In the genomic region with DNA sequence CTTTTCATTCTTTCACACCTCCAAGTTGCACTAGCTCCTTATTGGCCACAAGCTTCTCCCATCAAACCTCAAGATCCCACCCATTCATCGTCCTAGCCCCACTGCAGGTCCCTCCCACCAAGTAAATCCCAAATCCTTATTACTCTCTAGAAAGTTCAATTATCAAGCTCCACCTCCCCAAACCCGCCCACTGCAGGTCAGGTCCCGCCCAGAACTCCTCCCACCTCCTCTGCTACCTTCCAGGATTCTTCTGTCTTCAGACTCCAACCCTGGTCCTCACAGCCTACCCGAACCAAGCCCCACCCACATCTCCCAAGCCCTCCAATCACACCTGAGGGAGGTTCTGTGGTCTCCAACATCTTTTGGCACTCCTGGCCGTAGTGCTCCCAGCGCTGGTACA, we compare ENCODE assay signal across 8 mouse cellular contexts. TPM values are rescaled to one million over a fixed set of nuclear protein-coding genes. Genes with fewer than 3 reads are reported as not detected.
DNase-seq lines count a peak whose midpoint lies in the region; ATAC-seq and TF ChIP-seq lines count a peak whose summit lies in the region.

No protein-coding gene starts in this region.

- no peak overlapping the region for H3K4me3 ChIP-seq in kidney, adult 2 months (ENCODE audit: insufficient read depth, low read depth, low read length)
- H3K4me3 ChIP-seq in forebrain, postnatal 0 days (ENCODE audit: low read depth, low read length) = no peak overlapping the region
- H3K4me3 ChIP-seq in limb, embryonic 14.5 days (replicated peaks; ENCODE audit: low read length) = peak overlapping the region; percentile 14
- peak overlapping the region; percentile 4 for H3K4me3 ChIP-seq in stomach, embryonic 16.5 days (replicated peaks; ENCODE audit: low read length)

- H3K9ac ChIP-seq in forebrain, postnatal 0 days = no peak overlapping the region
- H3K9ac ChIP-seq in limb, embryonic 14.5 days (ENCODE audit: low read depth, low read length, severe bottlenecking) = no peak overlapping the region
- no peak overlapping the region for H3K9ac ChIP-seq in stomach, embryonic 16.5 days (ENCODE audit: low read length)

- H3K27ac ChIP-seq in kidney, adult 2 months (ENCODE audit: insufficient read depth, low read depth, low read length) = no peak overlapping the region
- no peak overlapping the region for H3K27ac ChIP-seq in forebrain, postnatal 0 days (ENCODE audit: low read depth, low read length)
- no peak overlapping the region for H3K27ac ChIP-seq in limb, embryonic 14.5 days (replicated peaks; ENCODE audit: low read depth, low read length)
- H3K27ac ChIP-seq in stomach, embryonic 16.5 days (ENCODE audit: low read length) = no peak overlapping the region

- peak overlapping the region; percentile 37 for H3K4me2 ChIP-seq in forebrain, postnatal 0 days (ENCODE audit: low read depth)
- H3K4me2 ChIP-seq in limb, embryonic 14.5 days (replicated peaks; ENCODE audit: low read depth, low read length, severe bottlenecking) = peak overlapping the region; percentile 37
- H3K4me2 ChIP-seq in stomach, embryonic 16.5 days (ENCODE audit: low read depth, low read length) = peak overlapping the region; percentile 45

- no peaks in the 10 kb centered on the region for H3K4me1 ChIP-seq in kidney, adult 2 months (ENCODE audit: control insufficient read depth, insufficient read depth, low read length)
- 0 out of 2 replicates have a peak, but pooled peaks cover 14% of the 10 kb centered on the region for H3K4me1 ChIP-seq in forebrain, postnatal 0 days (ENCODE audit: insufficient read depth)
- peaks cover 19% of the 10 kb centered on the region; the same call in 1 of the 2 replicates for H3K4me1 ChIP-seq in limb, embryonic 14.5 days (ENCODE audit: control insufficient read depth, insufficient read depth, low read length)
- H3K4me1 ChIP-seq in stomach, embryonic 16.5 days (ENCODE audit: control insufficient read depth, insufficient read depth, low read length) = peaks cover 37% of the 10 kb centered on the region

- H3K27me3 ChIP-seq in kidney, adult 2 months (replicated peaks; ENCODE audit: control insufficient read depth, insufficient read depth, low read length) = no peaks in the 10 kb centered on the region
- H3K27me3 ChIP-seq in forebrain, postnatal 0 days (ENCODE audit: insufficient read depth, low read length) = no peaks in the 10 kb centered on the region
- H3K27me3 ChIP-seq in limb, embryonic 14.5 days (ENCODE audit: control insufficient read depth, insufficient read depth, low read length) = peaks cover 21% of the 10 kb centered on the region
- no peaks in the 10 kb centered on the region; the same call in 1 of the 2 replicates for H3K27me3 ChIP-seq in stomach, embryonic 16.5 days (ENCODE audit: control insufficient read depth, insufficient read depth, low read length)

- no peaks in the 10 kb centered on the region for H3K36me3 ChIP-seq in kidney, adult 2 months (ENCODE audit: control insufficient read depth, insufficient read depth, low read length)
- no peaks in the 10 kb centered on the region for H3K36me3 ChIP-seq in forebrain, postnatal 0 days (ENCODE audit: insufficient read depth)
- H3K36me3 ChIP-seq in limb, embryonic 14.5 days (ENCODE audit: control insufficient read depth, insufficient read depth, low read length) = no peaks in the 10 kb centered on the region
- H3K36me3 ChIP-seq in stomach, embryonic 16.5 days (ENCODE audit: control insufficient read depth, insufficient read depth, low read length) = no peaks in the 10 kb centered on the region

- peak; percentile 46 for DNase-seq in kidney, adult 2 months
- DNase-seq in kidney, adult 8-10 months = no peak
- DNase-seq in forebrain, postnatal 0 days = no peak
- peak; percentile 49 for DNase-seq in limb, embryonic 14.5 days (ENCODE audit: low spot score)
- no peak for DNase-seq in frontal cortex, adult 2 months (ENCODE audit: extremely low spot score in 1 of 2, low spot score in 1 of 2)
- DNase-seq in T-cell, adult 2 months (ENCODE audit: low spot score) = no peak

- TF ChIP-seq CTCF in kidney, adult 2 months (conservative IDR thresholded peaks at IDR 0.05; ENCODE audit: insufficient read depth, insufficient read length, low read depth, low read length) = no peak
- TF ChIP-seq CTCF in forebrain, postnatal 0 days (IDR thresholded peaks at IDR 0.05; ENCODE audit: low read depth) = no peak

- no peaks in the 10 kb centered on the region for H3K9me3 ChIP-seq in forebrain, postnatal 0 days (ENCODE audit: low read length)
- no peaks in the 10 kb centered on the region for H3K9me3 ChIP-seq in limb, embryonic 14.5 days (ENCODE audit: control insufficient read depth, low read length)
- no peaks in the 10 kb centered on the region for H3K9me3 ChIP-seq in stomach, embryonic 16.5 days (replicated peaks; ENCODE audit: control insufficient read depth, low read length)

- WGBS in kidney, adult 2 months = 4% methylated on average over 6 of the region's 6 CpGs
- WGBS in forebrain, postnatal 0 days = 0% methylated on average over 6 of the region's 6 CpGs
- WGBS in limb, embryonic 14.5 days = 0% methylated on average over 6 of the region's 6 CpGs
- 1% methylated on average over 6 of the region's 6 CpGs for WGBS in stomach, embryonic 16.5 days

- ATAC-seq in forebrain, postnatal 0 days = peak; percentile 46
- ATAC-seq in limb, embryonic 14.5 days (ENCODE audit: low FRiP score, low read depth) = peak; percentile 78
- ATAC-seq in stomach, embryonic 16.5 days (ENCODE audit: insufficient read depth, low FRiP score) = peak; percentile 58
- ATAC-seq in cerebellum, adult (ENCODE audit: insufficient number of reproducible peaks, low FRiP score, low TSS enrichment) = no peak

- no peak for TF ChIP-seq POLR2A in kidney, adult 2 months (IDR thresholded peaks at IDR 0.05; ENCODE audit: low read depth, low read length)
- TF ChIP-seq POLR2A in limb, embryonic 14.5 days (IDR thresholded peaks at IDR 0.05; ENCODE audit: borderline replicate concordance, extremely low read depth, insufficient read depth, insufficient read length) = no peak

RNA-seq across cellular contexts. Expression of a gene that starts 1.7 kb away (rescaled TPM):
- 0.13 and 0.20 TPM in 2 replicates for polyA plus RNA-seq in kidney, adult 2 months (2012; rRNA removed)
- total RNA-seq in forebrain, postnatal 0 days (2014; rRNA removed) = 16.9 and 20.2 TPM in 2 replicates
- polyA plus RNA-seq in forebrain, postnatal 0 days (2015; fragmentation: Nextera tagmentation; extraction: Ambion mirVana) = 5.3 and 8.0 TPM in 2 replicates
- 1.1 and 1.4 TPM in 2 replicates for polyA plus RNA-seq in limb, embryonic 14.5 days (2012; rRNA removed)
- polyA plus RNA-seq in limb, embryonic 14.5 days (2014; fragmentation: Nextera tagmentation; extraction: Ambion mirVana) = 0.32 TPM in 1 of 2 replicates, not detected in the other
- 1.6 and 2.4 TPM in 2 replicates for polyA plus RNA-seq in stomach, embryonic 16.5 days (2015; fragmentation: Nextera tagmentation; extraction: Ambion mirVana)
- 11.0 and 11.9 TPM in 2 replicates for polyA plus RNA-seq in frontal cortex, adult 2 months (2012; rRNA removed)

RNA-seq across cellular contexts. Expression of a gene that starts 12.0 kb away (rescaled TPM):
- 38.8 and 39.0 TPM in 2 replicates for polyA plus RNA-seq in kidney, adult 2 months (2012; rRNA removed)
- 63.6 and 64.8 TPM in 2 replicates for total RNA-seq in forebrain, postnatal 0 days (2014; rRNA removed)
- polyA plus RNA-seq in forebrain, postnatal 0 days (2015; fragmentation: Nextera tagmentation; extraction: Ambion mirVana) = 7.9 and 9.9 TPM in 2 replicates
- polyA plus RNA-seq in limb, embryonic 14.5 days (2012; rRNA removed) = 38.5 and 49.9 TPM in 2 replicates
- 1.5 and 3.6 TPM in 2 replicates for polyA plus RNA-seq in limb, embryonic 14.5 days (2014; fragmentation: Nextera tagmentation; extraction: Ambion mirVana)
- 10.9 and 11.4 TPM in 2 replicates for polyA plus RNA-seq in stomach, embryonic 16.5 days (2015; fragmentation: Nextera tagmentation; extraction: Ambion mirVana)
- 134 and 136 TPM in 2 replicates for polyA plus RNA-seq in frontal cortex, adult 2 months (2012; rRNA removed)

RNA-seq across cellular contexts. Expression of a gene that starts 14.7 kb away (rescaled TPM):
- 34.8 and 42.2 TPM in 2 replicates for polyA plus RNA-seq in kidney, adult 2 months (2012; rRNA removed)
- total RNA-seq in forebrain, postnatal 0 days (2014; rRNA removed) = 50.0 and 88.1 TPM in 2 replicates
- polyA plus RNA-seq in forebrain, postnatal 0 days (2015; fragmentation: Nextera tagmentation; extraction: Ambion mirVana) = 124 and 172 TPM in 2 replicates
- 71.9 and 151 TPM in 2 replicates for polyA plus RNA-seq in limb, embryonic 14.5 days (2012; rRNA removed)
- polyA plus RNA-seq in limb, embryonic 14.5 days (2014; fragmentation: Nextera tagmentation; extraction: Ambion mirVana) = 130 and 143 TPM in 2 replicates
- 123 and 136 TPM in 2 replicates for polyA plus RNA-seq in stomach, embryonic 16.5 days (2015; fragmentation: Nextera tagmentation; extraction: Ambion mirVana)
- 70.7 and 83.9 TPM in 2 replicates for polyA plus RNA-seq in frontal cortex, adult 2 months (2012; rRNA removed)

RNA-seq across cellular contexts. Expression of a gene that starts 15.1 kb away (rescaled TPM):
- 11.9 and 12.1 TPM in 2 replicates for polyA plus RNA-seq in kidney, adult 2 months (2012; rRNA removed)
- total RNA-seq in forebrain, postnatal 0 days (2014; rRNA removed) = 12.3 and 14.4 TPM in 2 replicates
- 19.8 and 23.3 TPM in 2 replicates for polyA plus RNA-seq in forebrain, postnatal 0 days (2015; fragmentation: Nextera tagmentation; extraction: Ambion mirVana)
- polyA plus RNA-seq in limb, embryonic 14.5 days (2012; rRNA removed) = 13.2 and 15.6 TPM in 2 replicates
- polyA plus RNA-seq in limb, embryonic 14.5 days (2014; fragmentation: Nextera tagmentation; extraction: Ambion mirVana) = 11.1 and 12.1 TPM in 2 replicates
- 14.1 and 14.8 TPM in 2 replicates for polyA plus RNA-seq in stomach, embryonic 16.5 days (2015; fragmentation: Nextera tagmentation; extraction: Ambion mirVana)
- polyA plus RNA-seq in frontal cortex, adult 2 months (2012; rRNA removed) = 15.3 and 16.7 TPM in 2 replicates

RNA-seq across cellular contexts. Expression of a gene that starts 44.5 kb away (rescaled TPM):
- polyA plus RNA-seq in kidney, adult 2 months (2012; rRNA removed) = 9.2 and 9.5 TPM in 2 replicates
- total RNA-seq in forebrain, postnatal 0 days (2014; rRNA removed) = 19.8 and 22.8 TPM in 2 replicates
- polyA plus RNA-seq in forebrain, postnatal 0 days (2015; fragmentation: Nextera tagmentation; extraction: Ambion mirVana) = 8.4 and 11.9 TPM in 2 replicates
- polyA plus RNA-seq in limb, embryonic 14.5 days (2012; rRNA removed) = 10.6 and 14.6 TPM in 2 replicates
- polyA plus RNA-seq in limb, embryonic 14.5 days (2014; fragmentation: Nextera tagmentation; extraction: Ambion mirVana) = 9.9 and 11.2 TPM in 2 replicates
- 13.5 and 15.3 TPM in 2 replicates for polyA plus RNA-seq in stomach, embryonic 16.5 days (2015; fragmentation: Nextera tagmentation; extraction: Ambion mirVana)
- polyA plus RNA-seq in frontal cortex, adult 2 months (2012; rRNA removed) = 8.4 and 9.0 TPM in 2 replicates

Comparison
In these comparisons a context has a peak if more than half of its experiments do, and no peak if none do; other contexts are left out.
1. DNase-seq: peak in kidney, adult 2 months (single experiment) and limb, embryonic 14.5 days (single experiment); none in kidney, adult 8-10 months (0 of 2), forebrain, postnatal 0 days (single experiment), frontal cortex, adult 2 months (0 of 2) and T-cell, adult 2 months (single experiment).
2. H3K4me3 ChIP-seq: peak in limb, embryonic 14.5 days (single experiment) and stomach, embryonic 16.5 days (single experiment); none in kidney, adult 2 months (single experiment) and forebrain, postnatal 0 days (single experiment).
3. Peak in every context shown above with its lines, with median percentiles within 50 percentile points of each other: H3K4me2 ChIP-seq.